Mouse (Mus musculus) liver, embryonic 14.5 days (tissue): ENCODE measurements at regions not wholly inside any gene's neighbourhood (a gene's known extent, or its start where the extent isn't known, plus 50 kb on each side); places are given as distances from the start of the nearest gene placed in this dataset.
A peak's percentile ranks its signal among the peaks of the same experiment; 100 is the strongest.

ENCODE experiments used
- ATAC-seq: fragments of 200-750 bp; cut with Nextera tagmentation; 2 replicates; pipeline ENCODE4 v1.8.0; 2017; ENCODE audit warnings: moderate number of reproducible peaks, mild to moderate bottlenecking, moderate library complexity; ENCODE audit not compliant: insufficient read depth
- DNase-seq, 3 experiments: peaks; one replicate each; pipeline ENCODE4 v3.0.0-alpha.2; 2012 to 2013; ENCODE audit warnings: low read depth in 3 of 3, low spot score in 3 of 3
- H3K27ac ChIP-seq: fragments of 300-500 bp; sonication (generic); 2 replicates; pipeline ENCODE4 v1.5.1; 2014; ENCODE audit warnings: moderate library complexity, mild to moderate bottlenecking, control low read depth, inconsistent platforms
- H3K27me3 ChIP-seq: fragments of 300-500 bp; sonication (generic); 2 replicates; pipeline ENCODE4 v1.6.1; 2014; ENCODE audit warnings: mild to moderate bottlenecking, low read length, moderate library complexity; ENCODE audit not compliant: control insufficient read depth, insufficient read depth
- H3K36me3 ChIP-seq: fragments of 300-500 bp; sonication (generic); replicated peaks from 2 replicates; pipeline ENCODE4 v1.6.1; 2014; ENCODE audit warnings: low read depth; ENCODE audit not compliant: control insufficient read depth, insufficient read depth
- H3K4me1 ChIP-seq, 2 experiments: fragments of 200-500 bp in 1 of 2; fragments of 300-500 bp in 1 of 2; sonication (generic) in 1 of 2; replicated peaks; 2 replicates each; pipeline ENCODE4 v1.6.1; 2012 to 2014; ENCODE audit warnings: antibody characterized with exemption in 1 of 2, inconsistent platforms in 1 of 2, low read length in 1 of 2; ENCODE audit not compliant: control insufficient read depth in 2 of 2, insufficient read depth in 2 of 2
- H3K4me2 ChIP-seq: fragments of 300-500 bp; sonication (generic); 2 replicates; pipeline ENCODE4 v1.6.1; 2014; ENCODE audit warnings: low read depth, mild to moderate bottlenecking, control low read depth, moderate library complexity
- H3K4me3 ChIP-seq, 2 experiments: fragments of 200-500 bp in 1 of 2; fragments of 300-500 bp in 1 of 2; sonication (generic) in 1 of 2; 2 replicates each; pipeline ENCODE4 v1.5.1; 2012 to 2014; ENCODE audit warnings: low read depth in 2 of 2, low read length in 2 of 2, mild to moderate bottlenecking in 2 of 2, control low read depth in 1 of 2, inconsistent platforms in 1 of 2, moderate library complexity in 1 of 2; ENCODE audit not compliant: insufficient read depth in 1 of 2
- H3K9ac ChIP-seq: fragments of 300-500 bp; sonication (generic); replicated peaks from 2 replicates; pipeline ENCODE4 v1.6.1; 2014; ENCODE audit warnings: mild to moderate bottlenecking, control low read depth, moderate library complexity
- H3K9me3 ChIP-seq: fragments of 300-500 bp; sonication (generic); 2 replicates; pipeline ENCODE4 v1.6.1; 2016; ENCODE audit warnings: low read length, mixed read lengths; ENCODE audit not compliant: control insufficient read depth
- CTCF ChIP-seq: IDR thresholded peaks from 2 replicates; pipeline ENCODE4 v1.5.1; 2016; ENCODE audit warnings: antibody characterized with exemption, low read depth, control low read depth
- EP300 ChIP-seq: IDR thresholded peaks from 2 replicates; pipeline ENCODE4 v1.6.1; 2016; ENCODE audit warnings: antibody characterized with exemption, low read depth
- WGBS: fragments of 180-500 bp; shearing (Covaris S2); extraction: QIAGEN DNeasy Blood & Tissue Kit; methylation state at CpG from one replicate; pipeline ENCODE4 v1.1.7; 2014; ENCODE audit not compliant: insufficient replicate concordance; 5-methylcytosine and 5-hydroxymethylcytosine counted together

DNA sequence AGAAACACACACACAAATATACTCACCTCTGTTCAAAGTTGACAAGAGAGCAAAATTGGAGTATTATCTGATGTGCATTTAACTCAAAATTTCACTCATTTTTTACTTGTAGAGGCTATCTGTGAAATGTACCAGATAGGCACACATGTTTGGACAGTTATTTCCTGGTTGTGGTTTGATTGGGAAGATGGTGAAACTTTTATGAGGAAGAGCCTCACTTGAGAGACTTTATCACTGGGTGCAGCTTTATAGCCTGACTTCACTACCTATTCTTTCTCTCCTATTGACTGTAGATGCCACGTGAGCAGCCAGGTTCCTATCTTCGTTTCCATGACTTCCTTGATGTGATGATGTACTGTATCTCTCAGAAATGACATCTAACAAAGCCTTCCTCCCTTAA is 77.3 kb upstream of the Fmo9 start:
- Histone ChIP-seq H3K27me3 (no peaks in the 10 kb centered on the region), H3K36me3 (no peaks in the 10 kb centered on the region), H3K4me3 (no peak overlapping the region), H3K4me2 (no peak overlapping the region), H3K4me1 (no peaks in the 10 kb centered on the region), H3K9ac (no peak overlapping the region), H3K9me3 (no peaks in the 10 kb centered on the region; the same call in 1 of the 2 replicates), H3K27ac (no peak overlapping the region)
- TF ChIP-seq CTCF = no peak
- no peak for TF ChIP-seq EP300
- 11% methylated on average over 2 of the region's 2 CpGs for WGBS
- ATAC-seq = no peak
- DNase-seq = no peak

DNA sequence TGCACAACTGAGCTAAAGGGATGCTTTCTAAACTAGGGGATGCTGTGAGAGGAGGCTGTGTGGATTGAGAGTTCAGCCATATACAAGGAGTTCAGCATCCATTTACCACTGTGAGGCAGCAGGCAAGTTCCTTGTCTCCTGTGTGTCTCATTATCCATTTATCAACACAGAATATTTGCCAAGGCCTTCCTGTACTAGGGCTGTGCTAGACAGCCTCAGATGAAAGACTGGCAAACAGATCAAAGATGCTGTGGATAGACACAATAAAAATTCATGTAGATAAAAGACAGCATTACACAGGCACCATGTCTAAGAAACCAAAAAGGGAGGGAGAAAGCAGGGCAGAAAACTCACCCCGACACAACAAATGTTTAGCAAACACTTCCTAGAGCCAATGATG is 91.5 kb upstream of the Fmo9 start:
- no peak overlapping the region for H3K4me2 ChIP-seq
- no peak overlapping the region for H3K4me3 ChIP-seq
- WGBS = 68% methylated on average over 1 of the region's 1 CpGs
- DNase-seq (no peak), ATAC-seq (no peak)
- H3K27me3 ChIP-seq = no peaks in the 10 kb centered on the region
- H3K36me3 ChIP-seq = no peaks in the 10 kb centered on the region
- H3K4me1 ChIP-seq = no peaks in the 10 kb centered on the region
- no peak overlapping the region for H3K27ac ChIP-seq
- H3K9me3 ChIP-seq = no peaks in the 10 kb centered on the region
- TF ChIP-seq EP300 (no peak), CTCF (no peak)
- H3K9ac ChIP-seq = no peak overlapping the region

DNA sequence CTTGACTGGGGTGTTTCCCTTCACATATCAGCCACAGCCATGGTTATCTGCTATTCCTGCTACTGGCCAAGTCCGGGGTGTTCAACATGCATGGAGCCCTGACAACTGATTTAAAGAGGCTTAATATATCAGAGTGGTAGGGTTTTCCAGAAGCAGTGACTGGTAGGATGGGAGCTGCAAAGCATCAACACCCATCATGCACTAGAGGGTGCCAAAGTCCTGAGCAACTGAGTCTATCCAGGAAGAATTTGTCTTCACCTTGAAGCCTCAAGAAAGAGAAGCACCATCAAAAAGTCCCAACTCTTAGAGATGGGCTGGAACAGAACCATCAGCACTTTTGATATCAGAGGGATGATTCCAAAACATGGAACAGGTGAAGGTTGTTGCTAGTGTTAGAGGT is 100.5 kb upstream of the Fmo9 start:
- TF ChIP-seq CTCF (peak; percentile 42; the same call in 1 of the 2 replicates), EP300 (0 out of 2 replicates have a peak, but pooled peaks have one; percentile 11)
- H3K9me3 ChIP-seq = no peaks in the 10 kb centered on the region
- no peak overlapping the region for H3K4me3 ChIP-seq
- 26% methylated on average over 1 of the region's 1 CpGs for WGBS
- H3K36me3 ChIP-seq = no peaks in the 10 kb centered on the region
- H3K9ac ChIP-seq = no peak overlapping the region
- H3K27ac ChIP-seq = no peak overlapping the region
- ATAC-seq (no peak), DNase-seq (peak in 1 of 3 experiments; percentile 3)
- H3K4me2 ChIP-seq = no peak overlapping the region
- no peaks in the 10 kb centered on the region for H3K27me3 ChIP-seq
- H3K4me1 ChIP-seq = no peaks in the 10 kb centered on the region

DNA sequence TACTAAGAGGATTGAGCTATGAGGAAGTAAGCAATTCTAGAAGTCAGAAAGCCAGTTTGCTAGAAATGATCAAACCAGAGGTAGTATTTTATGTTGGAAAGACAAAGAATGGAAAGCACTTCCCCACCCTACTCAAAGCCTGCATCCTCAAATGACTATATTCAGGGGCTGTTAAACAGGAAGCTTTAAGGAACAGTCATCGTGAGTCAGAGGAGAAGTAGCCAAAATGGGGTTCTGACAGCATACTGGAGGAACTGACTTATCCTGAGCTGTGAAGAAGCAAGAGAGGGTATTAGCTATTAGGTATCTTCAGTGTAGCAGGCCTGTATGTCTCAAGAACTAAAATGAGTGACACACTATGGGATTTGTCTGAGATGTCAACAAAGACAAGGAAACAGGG is 106.3 kb upstream of the Fmo9 start:
- no peak for TF ChIP-seq EP300
- TF ChIP-seq CTCF = no peak
- 23% methylated on average over 1 of the region's 1 CpGs for WGBS
- Histone ChIP-seq H3K27me3 (no peaks in the 10 kb centered on the region), H3K4me1 (no peaks in the 10 kb centered on the region), H3K9me3 (no peaks in the 10 kb centered on the region), H3K36me3 (no peaks in the 10 kb centered on the region), H3K9ac (no peak overlapping the region), H3K4me3 (no peak overlapping the region), H3K4me2 (no peak overlapping the region), H3K27ac (no peak overlapping the region)
- ATAC-seq (no peak), DNase-seq (no peak)

DNA sequence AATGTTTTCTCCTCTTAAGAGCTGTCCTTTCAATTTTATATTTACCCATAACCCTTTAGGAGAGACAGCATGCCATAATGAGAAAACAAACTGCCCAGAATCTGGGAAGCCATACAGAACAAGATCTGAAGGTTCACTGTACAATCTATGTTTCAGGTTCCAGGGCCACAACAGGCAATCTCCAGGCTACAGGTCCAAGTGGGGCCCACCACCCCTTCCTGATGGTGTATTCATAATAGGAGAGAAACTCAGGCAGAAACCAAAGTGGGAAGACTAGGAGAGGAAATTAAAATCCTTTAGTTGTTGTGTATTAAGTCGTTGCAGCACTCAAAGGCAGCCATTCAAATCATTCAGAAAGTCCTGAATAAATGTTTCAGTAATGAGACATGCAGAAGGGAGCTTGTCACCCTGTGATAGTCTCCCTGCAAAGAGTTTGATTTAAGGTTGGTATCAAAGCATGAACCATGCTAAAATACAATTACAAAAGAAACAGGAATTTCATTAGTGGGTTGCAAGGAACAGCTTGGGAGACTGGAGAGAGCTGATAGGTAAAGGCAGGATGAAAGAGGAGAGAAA is 107.3 kb upstream of the Fmo9 start:
- Histone ChIP-seq H3K27ac (no peak overlapping the region), H3K9me3 (no peaks in the 10 kb centered on the region), H3K36me3 (no peaks in the 10 kb centered on the region), H3K4me2 (no peak overlapping the region), H3K4me3 (no peak overlapping the region), H3K4me1 (no peaks in the 10 kb centered on the region), H3K9ac (no peak overlapping the region), H3K27me3 (no peaks in the 10 kb centered on the region)
- 36% methylated on average over 1 of the region's 1 CpGs for WGBS
- ATAC-seq (no peak), DNase-seq (no peak)
- TF ChIP-seq CTCF (no peak), EP300 (no peak)
